Mouse (Mus musculus): ENCODE measurements at regions not wholly inside any gene's neighbourhood (a gene's known extent, or its start where the extent isn't known, plus 50 kb on each side); places are given as distances from the start of the nearest gene placed in this dataset.

DNA sequence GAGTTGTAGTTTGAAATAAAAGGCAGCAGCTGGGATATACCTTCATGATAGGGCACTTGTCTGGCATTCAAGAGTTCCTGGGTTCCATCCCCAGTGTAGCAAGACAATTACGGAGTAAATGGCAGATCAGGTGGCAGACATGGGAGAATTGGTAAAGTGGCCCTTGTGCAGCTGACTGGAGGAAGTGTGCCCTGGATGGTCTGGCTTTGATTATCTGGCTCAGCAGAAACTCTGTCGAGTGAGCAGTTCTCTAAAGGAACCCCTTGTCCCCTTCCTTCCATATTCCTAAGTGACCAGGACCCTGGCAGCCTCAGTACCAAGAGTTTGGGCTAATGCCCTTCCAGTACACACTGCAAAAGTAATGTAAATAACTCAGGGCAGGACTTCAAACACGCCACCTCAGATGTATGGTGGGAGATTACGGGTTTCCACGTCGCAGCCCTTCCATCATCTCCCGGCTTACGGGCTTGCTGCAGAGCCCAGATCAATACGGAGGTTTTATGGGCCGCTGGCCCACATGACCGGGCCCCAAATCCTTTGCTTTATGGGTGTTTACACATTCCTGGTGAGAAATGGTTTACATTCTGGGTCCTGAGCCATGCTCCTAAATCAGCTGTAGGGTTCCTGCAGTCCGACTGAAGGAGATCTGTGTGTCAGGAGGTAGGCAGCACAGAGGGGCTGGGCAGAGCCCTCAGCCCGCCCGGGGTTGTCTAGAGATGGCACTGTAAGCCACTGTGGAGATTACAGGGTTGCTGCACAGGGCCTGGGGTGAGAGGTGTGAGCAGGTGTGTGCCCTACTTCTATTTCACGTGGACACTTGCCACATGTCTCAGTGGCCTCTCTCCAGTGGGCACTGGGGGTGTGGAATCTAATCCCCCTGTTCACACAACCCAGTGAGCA lies 50.4 kb upstream of the Hand1 start:
- no peak for TF ChIP-seq CTCF (IDR thresholded peaks at IDR 0.05; ENCODE audit: borderline replicate concordance, insufficient read depth, low read depth, low read length)
- no peak for TF ChIP-seq POLR2A (IDR thresholded peaks at IDR 0.05; ENCODE audit: borderline replicate concordance, insufficient read depth, low read length)
- no peaks in the 10 kb centered on the region for H3K4me1 ChIP-seq (ENCODE audit: control insufficient read depth, insufficient read depth, low read length)
- no peak overlapping the region for H3K27ac ChIP-seq (ENCODE audit: insufficient read depth, low read length)
- 81% methylated on average over 15 of the region's 15 CpGs for WGBS
- no peaks in the 10 kb centered on the region for H3K27me3 ChIP-seq (ENCODE audit: control insufficient read depth, insufficient read depth, low read length)
- no peak overlapping the region for H3K4me3 ChIP-seq (replicated peaks; ENCODE audit: insufficient read depth, low read depth, low read length)
- no peak for DNase-seq

Data from cerebellum, adult 2 months (tissue).